Mouse (Mus musculus): ENCODE data around the gene Aoc1. TPM values are rescaled to one million over a fixed set of nuclear protein-coding genes. Genes with fewer than 3 reads are reported as not detected.

The Aoc1 gene
- total RNA-seq (2014; rRNA removed) (not detected in 2 replicates), polyA plus RNA-seq (2015; fragmentation: Nextera tagmentation; extraction: Ambion mirVana) (0.14 and 0.23 TPM in 2 replicates)

- H3K27me3 ChIP-seq (ENCODE audit: insufficient read depth, low read length), result no peaks in the 10 kb centered on the region
- no peak within 1 kb of the TSS for H3K4me2 ChIP-seq (ENCODE audit: low read depth, low read length, poor library complexity, severe bottlenecking)
- DNase-seq (ENCODE audit: low spot score), result no peak
- no peaks in the 10 kb centered on the region for H3K4me1 ChIP-seq (ENCODE audit: insufficient read depth, low read length)
- WGBS, result 84% methylated on average over 5 of the region's 5 CpGs
- no peak for ATAC-seq (ENCODE audit: low FRiP score)
- H3K36me3 ChIP-seq (ENCODE audit: insufficient read depth, low read length), result no peaks in the 10 kb centered on the region
- no peak within 1 kb of the TSS for H3K9ac ChIP-seq (replicated peaks; ENCODE audit: low read length, poor library complexity, severe bottlenecking)
- no peak for TF ChIP-seq CTCF (IDR thresholded peaks at IDR 0.05)
- H3K9me3 ChIP-seq (ENCODE audit: low read length), result no peaks in the 10 kb centered on the region
- no peak within 1 kb of the TSS for H3K27ac ChIP-seq (ENCODE audit: low read depth, low read length)
- no peak within 1 kb of the TSS for H3K4me3 ChIP-seq (ENCODE audit: low read depth, low read length)
These were observed at the start of gene Aoc1 for GRCm38 (mm10) chr6:48872596-48872995. TSS of gene Aoc1 (plus strand) at chr6:48872896.

GRCm38 (mm10) chr6:48825016-48825415 is 47.7 kb upstream of the Aoc1 start:
- ATAC-seq (ENCODE audit: low FRiP score) (no peak), DNase-seq (ENCODE audit: low spot score) (no peak)
- Histone ChIP-seq H3K4me2 (ENCODE audit: low read depth, low read length, poor library complexity, severe bottlenecking) (no peak overlapping the region), H3K27me3 (ENCODE audit: insufficient read depth, low read length) (no peaks in the 10 kb centered on the region), H3K36me3 (ENCODE audit: insufficient read depth, low read length) (no peaks in the 10 kb centered on the region), H3K4me3 (ENCODE audit: low read depth, low read length) (no peak overlapping the region), H3K27ac (ENCODE audit: low read depth, low read length) (no peak overlapping the region), H3K9me3 (ENCODE audit: low read length) (no peaks in the 10 kb centered on the region), H3K4me1 (ENCODE audit: insufficient read depth, low read length) (no peaks in the 10 kb centered on the region), H3K9ac (replicated peaks; ENCODE audit: low read length, poor library complexity, severe bottlenecking) (no peak overlapping the region)
- WGBS, result 78% methylated on average over 7 of the region's 7 CpGs
- no peak for TF ChIP-seq CTCF (IDR thresholded peaks at IDR 0.05)

- Histone ChIP-seq H3K4me3 (ENCODE audit: low read depth, low read length) (no peak overlapping the region), H3K27me3 (ENCODE audit: insufficient read depth, low read length) (no peaks in the 10 kb centered on the region), H3K4me2 (ENCODE audit: low read depth, low read length, poor library complexity, severe bottlenecking) (no peak overlapping the region), H3K27ac (ENCODE audit: low read depth, low read length) (no peak overlapping the region), H3K36me3 (ENCODE audit: insufficient read depth, low read length) (no peaks in the 10 kb centered on the region), H3K9me3 (ENCODE audit: low read length) (no peaks in the 10 kb centered on the region), H3K4me1 (ENCODE audit: insufficient read depth, low read length) (no peaks in the 10 kb centered on the region), H3K9ac (replicated peaks; ENCODE audit: low read length, poor library complexity, severe bottlenecking) (no peak overlapping the region)
- TF ChIP-seq CTCF (IDR thresholded peaks at IDR 0.05), result no peak
- DNase-seq (ENCODE audit: low spot score) (no peak), ATAC-seq (ENCODE audit: low FRiP score) (no peak)
- WGBS, result 92% methylated on average over 1 of the region's 1 CpGs
These were observed 43.7 kb upstream of the Aoc1 start for GRCm38 (mm10) chr6:48828976-48829375.

GRCm38 (mm10) chr6:48829651-48830050 is 43.0 kb upstream of the Aoc1 start:
- no peak for TF ChIP-seq CTCF (IDR thresholded peaks at IDR 0.05)
- DNase-seq (ENCODE audit: low spot score), result no peak
- ATAC-seq (ENCODE audit: low FRiP score), result no peak

GRCm38 (mm10) chr6:48830241-48830640 is 42.5 kb upstream of the Aoc1 start:
- no peaks in the 10 kb centered on the region for H3K9me3 ChIP-seq (ENCODE audit: low read length)
- H3K9ac ChIP-seq (replicated peaks; ENCODE audit: low read length, poor library complexity, severe bottlenecking), result no peak overlapping the region
- no peak overlapping the region for H3K27ac ChIP-seq (ENCODE audit: low read depth, low read length)
- no peak overlapping the region for H3K4me3 ChIP-seq (ENCODE audit: low read depth, low read length)
- H3K4me1 ChIP-seq (ENCODE audit: insufficient read depth, low read length), result no peaks in the 10 kb centered on the region
- no peak for TF ChIP-seq CTCF (IDR thresholded peaks at IDR 0.05)
- no peaks in the 10 kb centered on the region for H3K27me3 ChIP-seq (ENCODE audit: insufficient read depth, low read length)
- ATAC-seq (ENCODE audit: low FRiP score) (no peak), DNase-seq (ENCODE audit: low spot score) (no peak)
- no peaks in the 10 kb centered on the region; the same call in 1 of the 2 replicates for H3K36me3 ChIP-seq (ENCODE audit: insufficient read depth, low read length)
- WGBS, result 69% methylated on average over 1 of the region's 1 CpGs
- no peak overlapping the region for H3K4me2 ChIP-seq (ENCODE audit: low read depth, low read length, poor library complexity, severe bottlenecking)

More at GRCm38 (mm10) chr6:48829651-48830050, 43.0 kb upstream of the Aoc1 start:
- Histone ChIP-seq H3K4me3 (ENCODE audit: low read depth, low read length) (no peak overlapping the region), H3K27me3 (ENCODE audit: insufficient read depth, low read length) (no peaks in the 10 kb centered on the region), H3K4me2 (ENCODE audit: low read depth, low read length, poor library complexity, severe bottlenecking) (no peak overlapping the region), H3K9me3 (ENCODE audit: low read length) (no peaks in the 10 kb centered on the region), H3K27ac (ENCODE audit: low read depth, low read length) (no peak overlapping the region), H3K4me1 (ENCODE audit: insufficient read depth, low read length) (no peaks in the 10 kb centered on the region), H3K9ac (replicated peaks; ENCODE audit: low read length, poor library complexity, severe bottlenecking) (no peak overlapping the region), H3K36me3 (ENCODE audit: insufficient read depth, low read length) (no peaks in the 10 kb centered on the region; the same call in 1 of the 2 replicates)

GRCm38 (mm10) chr6:48831141-48831540 is 41.6 kb upstream of the Aoc1 start:
- DNase-seq (ENCODE audit: low spot score) (no peak), ATAC-seq (ENCODE audit: low FRiP score) (no peak)
- Histone ChIP-seq H3K36me3 (ENCODE audit: insufficient read depth, low read length) (no peaks in the 10 kb centered on the region; the same call in 1 of the 2 replicates), H3K9ac (replicated peaks; ENCODE audit: low read length, poor library complexity, severe bottlenecking) (no peak overlapping the region), H3K9me3 (ENCODE audit: low read length) (no peaks in the 10 kb centered on the region), H3K4me1 (ENCODE audit: insufficient read depth, low read length) (no peaks in the 10 kb centered on the region), H3K27me3 (ENCODE audit: insufficient read depth, low read length) (no peaks in the 10 kb centered on the region), H3K4me2 (ENCODE audit: low read depth, low read length, poor library complexity, severe bottlenecking) (no peak overlapping the region), H3K4me3 (ENCODE audit: low read depth, low read length) (no peak overlapping the region), H3K27ac (ENCODE audit: low read depth, low read length) (no peak overlapping the region)
- 89% methylated on average over 5 of the region's 5 CpGs for WGBS
- no peak for TF ChIP-seq CTCF (IDR thresholded peaks at IDR 0.05)
